Mouse (Mus musculus) testis, postnatal 14 days (tissue): Measurements from ENCODE around the gene Inca1.

ENCODE experiments used
- DNase-seq: peaks from one replicate; pipeline ENCODE4 v3.0.0; 2021; ENCODE audit warnings: low spot score

Inca1 gene

GRCm38 (mm10) chr11:70701984-70702733 is 2.2 kb upstream of the Inca1 start:
- no peak for DNase-seq

- DNase-seq: no peak
Measured at GRCm38 (mm10) chr11:70701221-70701955, 1.4 kb upstream of the Inca1 start.

GRCm38 (mm10) chr11:70700613-70701012 is 658 bp upstream of the Inca1 start:
- peak; percentile 69 for DNase-seq

- DNase-seq: no peak
Measured at GRCm38 (mm10) chr11:70699051-70699450, 904 bp downstream of the Inca1 start.

- DNase-seq: no peak
Measured at GRCm38 (mm10) chr11:70697376-70697775, 2.6 kb downstream of the Inca1 start.

- no peak for DNase-seq
Measured at GRCm38 (mm10) chr11:70693504-70693903, 6.5 kb downstream of the Inca1 start.

GRCm38 (mm10) chr11:70689578-70689977 is 10.4 kb downstream of the Inca1 start:
- DNase-seq: no peak

- DNase-seq: no peak
Measured at GRCm38 (mm10) chr11:70688372-70688771, 11.6 kb downstream of the Inca1 start.

- peak; percentile 89 for DNase-seq
Measured at GRCm38 (mm10) chr11:70687601-70688199, 12.3 kb downstream of the Inca1 start, which contains the start of gene Camta2. Gene Camta2 (minus strand): TSS chr11:70688105.

GRCm38 (mm10) chr11:70686901-70687566 is 12.9 kb downstream of the Inca1 start:
- no peak for DNase-seq

GRCm38 (mm10) chr11:70683640-70684039 is 16.3 kb downstream of the Inca1 start:
- DNase-seq: no peak

GRCm38 (mm10) chr11:70681897-70682581 is 17.9 kb downstream of the Inca1 start:
- no peak for DNase-seq

- no peak for DNase-seq
Measured at GRCm38 (mm10) chr11:70681170-70681569, 18.8 kb downstream of the Inca1 start.

- DNase-seq: no peak
Measured at GRCm38 (mm10) chr11:70679894-70680293, 20.1 kb downstream of the Inca1 start.

- DNase-seq: no peak
Measured at GRCm38 (mm10) chr11:70679361-70679760, 20.6 kb downstream of the Inca1 start.

- DNase-seq: no peak
Measured at GRCm38 (mm10) chr11:70678576-70678975, 21.4 kb downstream of the Inca1 start.

- DNase-seq: no peak
Measured at GRCm38 (mm10) chr11:70678092-70678491, 21.9 kb downstream of the Inca1 start.

- DNase-seq: no peak
Measured at GRCm38 (mm10) chr11:70674501-70674900, 25.5 kb downstream of the Inca1 start.

- no peak for DNase-seq
Measured at GRCm38 (mm10) chr11:70674014-70674413, 25.9 kb downstream of the Inca1 start.

GRCm38 (mm10) chr11:70671333-70672047 is 28.5 kb downstream of the Inca1 start:
- no peak for DNase-seq

- DNase-seq: no peak
Measured at GRCm38 (mm10) chr11:70670483-70670882, 29.5 kb downstream of the Inca1 start.
